Mouse (Mus musculus) fat pad, adult 2 months (tissue): ENCODE measurements around the gene Shd.
"Not testable (repeated sequence)": the region's sequence is repeated elsewhere in the genome, so short reads cannot be mapped to it uniquely, and the experiment has no call there.

Source experiments
- DNase-seq: peaks from one replicate; pipeline ENCODE4 v3.0.0-alpha.2; 2011; ENCODE audit warnings: low read depth, low spot score; ENCODE audit errors: extremely low read depth

Shd gene

GRCm38 (mm10) chr17:55969966-55970891 is at the start of gene Shd:
Gene Shd, plus strand, starts transcription at chr17:55970467.
- DNase-seq: no peak

GRCm38 (mm10) chr17:55931553-55932502 is 38.4 kb upstream of the Shd start:
- no peak for DNase-seq

GRCm38 (mm10) chr17:55932635-55933034 is 37.6 kb upstream of the Shd start:
- no peak for DNase-seq

- no peak for DNase-seq
These were observed 37.1 kb upstream of the Shd start for GRCm38 (mm10) chr17:55933191-55933590.

- not testable (repeated sequence) for DNase-seq
These were observed 25.8 kb upstream of the Shd start for GRCm38 (mm10) chr17:55944387-55944865.

- not testable (repeated sequence) for DNase-seq
These were observed 25.2 kb upstream of the Shd start for GRCm38 (mm10) chr17:55944866-55945682.

GRCm38 (mm10) chr17:55945696-55946095 is 24.6 kb upstream of the Shd start:
- DNase-seq: no peak

GRCm38 (mm10) chr17:55948647-55949046 is 21.6 kb upstream of the Shd start:
- DNase-seq: no peak

GRCm38 (mm10) chr17:55949400-55949799 is 20.9 kb upstream of the Shd start, which contains the start of gene Zfp119b:
Gene Zfp119b, minus strand, starts transcription at chr17:55949500.
- no peak for DNase-seq

- DNase-seq: no peak
These were observed 19.7 kb upstream of the Shd start for GRCm38 (mm10) chr17:55950601-55951000.

GRCm38 (mm10) chr17:55952041-55952440 is 18.2 kb upstream of the Shd start:
- DNase-seq: no peak

- DNase-seq: no peak
These were observed 17.7 kb upstream of the Shd start, which contains the start of gene Ebi3 for GRCm38 (mm10) chr17:55952447-55953027. Gene Ebi3, plus strand, starts transcription at chr17:55952640.

- no peak for DNase-seq
These were observed 16.5 kb upstream of the Shd start for GRCm38 (mm10) chr17:55953751-55954150.

- DNase-seq: no peak
These were observed 16.0 kb upstream of the Shd start for GRCm38 (mm10) chr17:55954229-55954628.

- DNase-seq: no peak
These were observed 14.1 kb upstream of the Shd start for GRCm38 (mm10) chr17:55956129-55956528.

GRCm38 (mm10) chr17:55956591-55956990 is 13.7 kb upstream of the Shd start:
- DNase-seq: no peak

- no peak for DNase-seq
These were observed 13.1 kb upstream of the Shd start for GRCm38 (mm10) chr17:55957168-55957567.

GRCm38 (mm10) chr17:55957726-55958583 is 12.3 kb upstream of the Shd start:
- DNase-seq: no peak

- DNase-seq: no peak
These were observed 11.7 kb upstream of the Shd start for GRCm38 (mm10) chr17:55958584-55958886.
